Mouse (Mus musculus): Measurements from ENCODE around the gene Slc26a5.

The Slc26a5 gene

DNA sequence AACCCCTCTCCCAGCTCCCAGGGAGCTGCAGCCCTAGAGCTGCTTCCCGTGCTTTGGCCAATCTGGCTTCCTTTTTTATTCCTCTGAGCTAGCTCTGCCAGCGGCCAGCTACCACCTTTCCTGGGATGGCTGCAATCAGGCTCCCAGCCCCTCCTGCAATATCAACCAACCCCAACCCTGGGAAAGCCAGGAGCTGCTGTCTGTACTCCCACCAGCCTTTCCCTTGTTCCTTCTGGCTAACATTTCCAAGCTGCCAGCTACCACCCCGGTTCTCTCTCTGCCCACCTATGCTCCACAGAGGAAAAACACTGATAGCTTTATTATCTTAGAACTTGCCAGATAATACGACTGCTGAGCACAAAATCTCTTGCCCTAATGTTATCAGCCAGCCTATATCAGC, 60.6 kb downstream of the Slc26a5 start:
- DNase-seq, result no peak

- no peak for DNase-seq
These were observed 61.7 kb downstream of the Slc26a5 start for GRCm38 (mm10) chr5:21803691-21804188.

- no peak for DNase-seq
These were observed 62.5 kb downstream of the Slc26a5 start for GRCm38 (mm10) chr5:21802907-21803306.

DNA sequence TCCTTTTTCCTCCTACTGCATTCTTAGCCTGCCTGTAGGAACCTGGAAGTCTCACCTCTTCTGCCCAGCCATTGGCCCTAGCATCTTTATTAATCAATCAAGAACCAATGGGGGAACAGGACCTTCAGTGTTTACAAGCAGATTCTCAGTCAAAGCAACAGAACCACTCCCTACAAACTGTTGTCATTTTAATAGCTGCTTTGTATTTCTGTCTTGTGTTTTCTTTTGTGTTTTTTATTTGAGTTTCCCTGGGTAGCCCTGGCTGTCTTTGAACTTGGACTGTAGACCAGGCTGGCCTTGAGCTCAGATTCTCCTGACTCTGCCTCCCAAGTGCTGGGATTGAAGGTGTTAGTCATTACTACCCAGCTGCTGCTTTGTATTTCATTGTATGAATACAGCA, 73.2 kb downstream of the Slc26a5 start:
- no peak for DNase-seq

DNA sequence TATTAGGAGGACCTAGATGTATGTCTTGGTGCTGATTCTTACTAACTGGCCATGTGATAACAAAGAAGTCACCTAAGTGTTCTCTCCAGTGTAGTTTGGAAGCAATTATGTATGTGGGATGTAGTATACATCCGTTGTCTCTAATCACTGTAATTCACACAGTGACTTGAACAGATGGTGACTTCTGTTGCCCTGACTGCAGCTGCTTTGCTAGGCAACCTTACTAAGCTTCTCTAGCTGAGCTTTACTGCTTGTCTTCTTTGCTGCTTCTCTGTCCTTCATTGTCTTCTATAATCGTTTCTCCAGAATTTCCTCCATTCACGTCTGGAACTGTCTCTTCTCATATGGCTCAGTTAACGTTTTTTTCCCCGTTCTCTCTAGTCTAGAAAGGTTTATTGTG, 76.3 kb downstream of the Slc26a5 start:
- no peak for DNase-seq

- DNase-seq, result no peak
These were observed 78.0 kb downstream of the Slc26a5 start for GRCm38 (mm10) chr5:21787186-21788105.

GRCm38 (mm10) chr5:21786258-21787185, 78.9 kb downstream of the Slc26a5 start:
- peak; percentile 94 for DNase-seq

- DNase-seq, result no peak
These were observed 79.6 kb downstream of the Slc26a5 start for GRCm38 (mm10) chr5:21785776-21786175.

DNA sequence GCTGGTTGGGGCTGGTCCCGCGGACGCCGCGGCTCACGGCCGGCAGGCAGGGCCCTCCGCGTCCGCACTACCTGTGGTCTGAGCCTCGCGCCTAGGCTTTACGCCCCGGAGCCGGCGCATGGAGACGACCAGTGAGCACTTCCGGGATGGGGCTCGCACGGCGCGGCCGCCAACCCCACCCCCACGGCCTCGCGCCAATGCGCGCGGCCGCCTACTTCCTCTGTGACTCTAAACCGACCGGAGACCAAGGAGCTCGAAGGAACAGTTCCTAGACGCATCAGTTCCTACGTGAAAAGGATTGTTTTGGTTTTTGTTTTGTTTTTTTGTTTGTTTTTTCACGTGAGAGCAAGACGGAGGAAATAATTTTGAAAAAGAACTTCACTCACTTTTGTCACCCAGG, 80.4 kb downstream of the Slc26a5 start, which contains the start of the genes Dnajc2 and Psmc2:
Gene Dnajc2, minus strand, starts transcription at position 199 of the 400 bp plus-strand sequence.
Gene Psmc2, plus strand, starts transcription at position 231 of the 400 bp plus-strand sequence.
- peak; percentile 94 for DNase-seq

GRCm38 (mm10) chr5:21784161-21785052, 81.0 kb downstream of the Slc26a5 start:
- DNase-seq, result peak; percentile 34

- no peak for DNase-seq
These were observed 88.9 kb downstream of the Slc26a5 start for GRCm38 (mm10) chr5:21776491-21776890.

GRCm38 (mm10) chr5:21769841-21770240, 95.6 kb downstream of the Slc26a5 start:
- no peak for DNase-seq

DNA sequence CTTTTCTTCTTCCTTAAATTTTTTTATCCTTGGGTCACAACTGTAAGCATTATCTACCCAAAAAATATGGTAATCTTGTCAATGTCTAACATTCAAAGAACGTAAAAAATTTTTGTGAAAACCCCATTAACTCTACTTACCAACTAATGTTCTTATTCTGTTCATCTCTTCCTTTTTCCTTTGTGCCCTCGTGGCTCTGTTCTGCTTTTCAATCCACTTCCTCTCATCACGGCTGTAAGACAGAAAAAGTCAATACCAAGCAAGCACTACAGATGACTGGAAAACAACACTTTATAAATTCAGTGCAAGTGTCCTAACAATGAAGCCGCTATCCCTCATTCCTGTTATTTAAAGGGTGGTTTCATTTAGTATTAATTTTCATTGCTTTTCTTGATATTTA, 96.9 kb downstream of the Slc26a5 start:
- no peak for DNase-seq

All from kidney, postnatal 10 days (tissue).